Mouse (Mus musculus) heart, postnatal 0 days (tissue): ENCODE measurements at regions not wholly inside any gene's neighbourhood (a gene's known extent, or its start where the extent isn't known, plus 50 kb on each side); places are given as distances from the start of the nearest gene placed in this dataset.

Experiments used
- CTCF ChIP-seq: IDR thresholded peaks from 2 replicates; pipeline ENCODE4 v1.5.1; 2016; ENCODE audit warnings: antibody characterized with exemption, control low read depth, low read depth
- EP300 ChIP-seq: IDR thresholded peaks from 2 replicates; pipeline ENCODE4 v1.6.1; 2016; ENCODE audit warnings: antibody characterized with exemption, low read depth

- TF ChIP-seq CTCF (no peak), EP300 (no peak)
Measured at GRCm38 (mm10) chr6:95801651-95802050, 83.1 kb upstream of the Suclg2 start.
